Mouse (Mus musculus) lung, adult 2 months (tissue): ENCODE results near the gene Pank4.

Experiments used
- CTCF ChIP-seq: fragments of 200-500 bp; IDR thresholded peaks from 2 replicates; pipeline ENCODE4 v1.5.1; 2011; ENCODE audit warnings: mild to moderate bottlenecking, low read length, control low read depth; ENCODE audit not compliant: insufficient read depth
- POLR2A ChIP-seq: fragments of 200-500 bp; IDR thresholded peaks from 2 replicates; pipeline ENCODE4 v1.6.1; 2011; ENCODE audit warnings: low read depth, mild to moderate bottlenecking, control low read depth, low read length, borderline replicate concordance; ENCODE audit errors: extremely low read depth

DNA sequence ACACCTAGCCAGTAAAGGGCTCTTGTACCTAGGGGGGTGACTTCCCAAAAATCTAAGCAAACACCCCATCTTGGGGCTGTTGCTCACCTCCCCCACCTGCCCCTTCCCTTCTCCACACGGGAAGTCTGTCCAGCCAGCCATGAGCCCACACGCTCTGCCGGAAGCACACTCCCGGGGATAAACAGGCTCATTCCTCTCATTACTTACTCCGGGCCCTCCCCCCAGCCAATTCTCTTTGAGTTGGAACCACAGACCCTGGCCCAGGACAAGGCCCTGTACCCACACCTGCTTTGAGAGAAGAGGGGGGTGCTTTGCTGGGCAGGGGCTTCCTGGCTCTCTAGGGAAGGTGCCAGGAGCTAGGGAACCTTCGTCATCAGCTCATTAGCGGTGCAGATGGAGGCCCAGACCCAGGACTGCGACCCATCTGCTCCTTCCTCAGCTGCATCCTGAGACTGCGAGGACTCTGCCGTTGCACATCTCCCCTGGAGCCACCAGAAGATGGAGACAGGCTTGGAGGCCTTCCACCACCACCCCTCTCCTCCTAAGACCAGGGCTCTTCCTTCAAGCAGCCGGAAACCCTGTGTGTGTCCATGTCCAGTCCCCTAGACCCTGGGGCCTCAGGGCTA lies 53.4 kb downstream of the Pank4 start:
- TF ChIP-seq POLR2A = no peak
- TF ChIP-seq CTCF = no peak
